Mouse (Mus musculus) Muller cell, postnatal 12 days (primary cell): Measurements from ENCODE around the gene Rims4.

Experiments
- DNase-seq: peaks from one replicate; pipeline ENCODE4 v3.0.0-alpha.2; 2015; ENCODE audit errors: inconsistent ontology term

The Rims4 gene

GRCm38 (mm10) chr2:163911826-163912444, 6.5 kb downstream of the Rims4 start:
- no peak for DNase-seq

GRCm38 (mm10) chr2:163909604-163910003, 8.9 kb downstream of the Rims4 start:
- DNase-seq = no peak

- DNase-seq = no peak
Measured at GRCm38 (mm10) chr2:163907131-163907530, 11.4 kb downstream of the Rims4 start.

GRCm38 (mm10) chr2:163904323-163904722, 14.2 kb downstream of the Rims4 start:
- no peak for DNase-seq

GRCm38 (mm10) chr2:163903461-163903860, 15.0 kb downstream of the Rims4 start:
- DNase-seq = no peak

- DNase-seq = no peak
Measured at GRCm38 (mm10) chr2:163902448-163902847, 16.0 kb downstream of the Rims4 start.

GRCm38 (mm10) chr2:163901043-163901442, 17.4 kb downstream of the Rims4 start:
- DNase-seq = no peak

- DNase-seq = no peak
Measured at GRCm38 (mm10) chr2:163899910-163900411, 18.5 kb downstream of the Rims4 start.

- no peak for DNase-seq
Measured at GRCm38 (mm10) chr2:163897988-163898535, 20.4 kb downstream of the Rims4 start.

GRCm38 (mm10) chr2:163897026-163897425, 21.5 kb downstream of the Rims4 start:
- DNase-seq = no peak

GRCm38 (mm10) chr2:163895156-163895555, 23.3 kb downstream of the Rims4 start:
- no peak for DNase-seq

- DNase-seq = no peak
Measured at GRCm38 (mm10) chr2:163893446-163894370, 24.8 kb downstream of the Rims4 start.

- DNase-seq = no peak
Measured at GRCm38 (mm10) chr2:163891271-163891670, 27.2 kb downstream of the Rims4 start.

GRCm38 (mm10) chr2:163890586-163890985, 27.9 kb downstream of the Rims4 start:
- DNase-seq = no peak

- no peak for DNase-seq
Measured at GRCm38 (mm10) chr2:163889411-163889810, 29.1 kb downstream of the Rims4 start.

- DNase-seq = no peak
Measured at GRCm38 (mm10) chr2:163882859-163883652, 35.4 kb downstream of the Rims4 start.

- no peak for DNase-seq
Measured at GRCm38 (mm10) chr2:163880891-163881290, 37.6 kb downstream of the Rims4 start.

GRCm38 (mm10) chr2:163876830-163877498, 41.5 kb downstream of the Rims4 start:
- DNase-seq = peak; percentile 49

GRCm38 (mm10) chr2:163875484-163875883, 43.0 kb downstream of the Rims4 start:
- peak; percentile 20 for DNase-seq

GRCm38 (mm10) chr2:163874877-163875276, 43.6 kb downstream of the Rims4 start:
- no peak for DNase-seq

- DNase-seq = no peak
Measured at GRCm38 (mm10) chr2:163871906-163872305, 46.6 kb downstream of the Rims4 start.
